Mouse (Mus musculus) kidney, postnatal 0 days (tissue): Measurements from ENCODE around the gene Cerkl. TPM values are rescaled to one million over a fixed set of nuclear protein-coding genes. Genes with fewer than 3 reads are reported as not detected.

ENCODE experiments used
- ATAC-seq: fragments of 200-750 bp; cut with Nextera tagmentation; replicated peaks from 2 replicates; pipeline ENCODE4 v1.8.0; 2017; ENCODE audit warnings: low read depth, moderate number of reproducible peaks, moderate TSS enrichment, moderate library complexity; ENCODE audit not compliant: low FRiP score
- DNase-seq: peaks from one replicate; pipeline ENCODE4 v3.0.0-alpha.2; 2016; ENCODE audit warnings: low spot score
- H3K27ac ChIP-seq: fragments of 300-500 bp; sonication (generic); 2 replicates; pipeline ENCODE4 v1.5.1; 2014; ENCODE audit warnings: mild to moderate bottlenecking
- H3K27me3 ChIP-seq: fragments of 300-500 bp; sonication (generic); 2 replicates; pipeline ENCODE4 v1.6.1; 2014; ENCODE audit warnings: low read length, mixed read lengths; ENCODE audit not compliant: insufficient read depth
- H3K36me3 ChIP-seq: fragments of 300-500 bp; sonication (generic); 2 replicates; pipeline ENCODE4 v1.6.1; 2014; ENCODE audit warnings: low read length, mixed read lengths; ENCODE audit not compliant: insufficient read depth
- H3K4me1 ChIP-seq: fragments of 300-500 bp; sonication (generic); replicated peaks from 2 replicates; pipeline ENCODE4 v1.6.1; 2014; ENCODE audit warnings: antibody characterized with exemption, low read length, mixed read lengths; ENCODE audit not compliant: insufficient read depth
- H3K4me2 ChIP-seq: fragments of 300-500 bp; sonication (generic); 2 replicates; pipeline ENCODE4 v1.6.1; 2014; ENCODE audit warnings: mild to moderate bottlenecking, low read length, moderate library complexity, mixed read lengths
- H3K4me3 ChIP-seq: fragments of 300-500 bp; sonication (generic); replicated peaks from 2 replicates; pipeline ENCODE4 v1.5.1; 2014; ENCODE audit warnings: low read depth, low read length
- H3K9ac ChIP-seq: fragments of 300-500 bp; sonication (generic); 2 replicates; pipeline ENCODE4 v1.6.1; 2014; ENCODE audit warnings: low read depth, low read length
- H3K9me3 ChIP-seq: fragments of 300-500 bp; sonication (generic); replicated peaks from 2 replicates; pipeline ENCODE4 v1.6.1; 2016; ENCODE audit warnings: low read length, inconsistent platforms, mixed read lengths
- CTCF ChIP-seq: IDR thresholded peaks from 2 replicates; pipeline ENCODE4 v1.5.1; 2016; ENCODE audit warnings: antibody characterized with exemption, low read depth, mild to moderate bottlenecking, moderate library complexity
- WGBS: fragments of 180-500 bp; shearing (Covaris S2); extraction: QIAGEN DNeasy Blood & Tissue Kit; methylation state at CpG from one replicate; pipeline ENCODE4 v1.1.7; 2014; 5-methylcytosine and 5-hydroxymethylcytosine counted together
- polyA plus RNA-seq: library from polyadenylated mRNA; unstranded; fragments of >200 nt; fragmentation: Nextera tagmentation; extraction: Ambion mirVana; gene quantifications from 2 replicates; pipeline ENCODE4 v1.2.1, GENCODE M21; 2015

Gene Cerkl
- polyA plus RNA-seq, 1 experiment from 2014 or later: 2.1 TPM

GRCm38 (mm10) chr2:79405661-79406405 is 50.8 kb downstream of the Cerkl start:
- WGBS: 60% methylated on average over 5 of the region's 5 CpGs
- Histone ChIP-seq H3K36me3 (no peaks in the 10 kb centered on the region), H3K27ac (no peak overlapping the region), H3K4me1 (no peaks in the 10 kb centered on the region), H3K9me3 (no peaks in the 10 kb centered on the region), H3K4me2 (no peak overlapping the region), H3K9ac (no peak overlapping the region), H3K27me3 (no peaks in the 10 kb centered on the region), H3K4me3 (no peak overlapping the region)
- ATAC-seq (no peak), DNase-seq (no peak)
- no peak for TF ChIP-seq CTCF

- Histone ChIP-seq H3K4me3 (no peak overlapping the region), H3K9ac (no peak overlapping the region), H3K4me2 (no peak overlapping the region), H3K27ac (no peak overlapping the region), H3K36me3 (no peaks in the 10 kb centered on the region), H3K27me3 (no peaks in the 10 kb centered on the region), H3K4me1 (no peaks in the 10 kb centered on the region), H3K9me3 (no peaks in the 10 kb centered on the region)
- TF ChIP-seq CTCF: no peak
- no peak for DNase-seq
- no peak for ATAC-seq
- WGBS: 79% methylated on average over 4 of the region's 4 CpGs
Measured at GRCm38 (mm10) chr2:79400045-79400444, 56.5 kb downstream of the Cerkl start.

- Histone ChIP-seq H3K4me1 (no peaks in the 10 kb centered on the region), H3K27me3 (no peaks in the 10 kb centered on the region), H3K36me3 (no peaks in the 10 kb centered on the region), H3K4me2 (no peak overlapping the region), H3K9ac (no peak overlapping the region), H3K9me3 (no peaks in the 10 kb centered on the region), H3K4me3 (no peak overlapping the region), H3K27ac (no peak overlapping the region)
- DNase-seq (no peak), ATAC-seq (no peak)
- no peak for TF ChIP-seq CTCF
- 65% methylated on average over 8 of the region's 8 CpGs for WGBS
Measured at GRCm38 (mm10) chr2:79399234-79400000, 57.2 kb downstream of the Cerkl start.

- DNase-seq: no peak
- H3K9me3 ChIP-seq: no peaks in the 10 kb centered on the region
- H3K4me2 ChIP-seq: no peak overlapping the region
- no peaks in the 10 kb centered on the region for H3K36me3 ChIP-seq
- H3K4me3 ChIP-seq: no peak overlapping the region
- 79% methylated on average over 5 of the region's 5 CpGs for WGBS
- no peaks in the 10 kb centered on the region for H3K27me3 ChIP-seq
- ATAC-seq: no peak
- H3K4me1 ChIP-seq: no peaks in the 10 kb centered on the region
- no peak for TF ChIP-seq CTCF
- no peak overlapping the region for H3K27ac ChIP-seq
- no peak overlapping the region for H3K9ac ChIP-seq
Measured at GRCm38 (mm10) chr2:79398831-79399230, 57.8 kb downstream of the Cerkl start.

- H3K4me3 ChIP-seq: no peak overlapping the region
- H3K9ac ChIP-seq: no peak overlapping the region
- 67% methylated on average over 2 of the region's 2 CpGs for WGBS
- ATAC-seq: no peak
- H3K36me3 ChIP-seq: no peaks in the 10 kb centered on the region
- no peak for TF ChIP-seq CTCF
- H3K27me3 ChIP-seq: no peaks in the 10 kb centered on the region
- DNase-seq: no peak
- no peaks in the 10 kb centered on the region for H3K9me3 ChIP-seq
- no peak overlapping the region for H3K27ac ChIP-seq
- no peak overlapping the region for H3K4me2 ChIP-seq
- no peaks in the 10 kb centered on the region for H3K4me1 ChIP-seq
Measured at GRCm38 (mm10) chr2:79398343-79398742, 58.2 kb downstream of the Cerkl start.

- H3K4me2 ChIP-seq: no peak overlapping the region
- DNase-seq (peak; percentile 12), ATAC-seq (no peak)
- no peak overlapping the region for H3K27ac ChIP-seq
- no peaks in the 10 kb centered on the region for H3K36me3 ChIP-seq
- 51% methylated on average over 2 of the region's 2 CpGs for WGBS
- no peak overlapping the region for H3K9ac ChIP-seq
- TF ChIP-seq CTCF: no peak
- H3K27me3 ChIP-seq: no peaks in the 10 kb centered on the region
- no peaks in the 10 kb centered on the region for H3K9me3 ChIP-seq
- H3K4me1 ChIP-seq: no peaks in the 10 kb centered on the region
- no peak overlapping the region for H3K4me3 ChIP-seq
Measured at GRCm38 (mm10) chr2:79397107-79397506, 59.5 kb downstream of the Cerkl start.
